Mouse (Mus musculus): ENCODE data around the gene Myrfl.

DNA sequence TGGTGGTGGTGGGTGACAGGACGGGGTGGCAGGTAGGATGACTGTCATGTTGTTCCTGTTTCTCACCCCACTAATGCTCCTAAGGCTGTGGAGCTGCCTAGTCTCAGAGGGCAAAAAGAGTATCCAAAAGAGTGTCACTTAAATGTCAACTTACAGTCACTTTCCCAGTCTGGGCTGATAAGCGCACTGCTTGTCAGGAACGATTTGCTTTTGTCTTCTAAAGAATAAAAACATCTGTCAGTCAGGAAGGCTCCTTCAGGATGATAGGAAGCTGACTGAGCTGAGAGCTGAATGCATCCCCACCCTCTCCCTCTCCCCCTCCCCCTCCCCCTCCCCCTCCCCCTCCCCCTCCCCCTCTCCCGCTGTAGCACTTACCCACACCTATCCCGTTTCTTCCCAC lies 113.7 kb downstream of the Myrfl start:
- TF ChIP-seq GATA1 (IDR thresholded peaks at IDR 0.05; ENCODE audit: low read length) (no peak), TAL1 (IDR thresholded peaks at IDR 0.05; ENCODE audit: low read length) (no peak)
